Mouse (Mus musculus) thymus, postnatal 36 days (tissue): ENCODE results near the gene Kctd4.
"Not testable (repeated sequence)": the region's sequence is repeated elsewhere in the genome, so short reads cannot be mapped to it uniquely, and the experiment has no call there.

Experiments
- DNase-seq, 2 experiments: peaks; one replicate each; pipeline ENCODE4 v3.0.0; 2022; ENCODE audit warnings: mixed read lengths in 2 of 2

Gene Kctd4

GRCm38 (mm10) chr14:75954766-75955165, at the start of gene Kctd4:
TSS of gene Kctd4 (plus strand) at chr14:75955009.
- DNase-seq: no peak

GRCm38 (mm10) chr14:75906931-75907330, 47.9 kb upstream of the Kctd4 start:
- no peak for DNase-seq

GRCm38 (mm10) chr14:75911968-75912367, 42.8 kb upstream of the Kctd4 start:
- no peak for DNase-seq

- DNase-seq: no peak
Observed at GRCm38 (mm10) chr14:75912665-75913064, 42.1 kb upstream of the Kctd4 start.

GRCm38 (mm10) chr14:75923314-75924052, 31.3 kb upstream of the Kctd4 start:
- DNase-seq: no peak

- DNase-seq: not testable (repeated sequence)
Observed at GRCm38 (mm10) chr14:75929713-75930112, 25.1 kb upstream of the Kctd4 start.

- DNase-seq: peak; percentile 31 to 60
Observed at GRCm38 (mm10) chr14:75931266-75931665, 23.5 kb upstream of the Kctd4 start.

GRCm38 (mm10) chr14:75934359-75934758, 20.4 kb upstream of the Kctd4 start:
- peak; percentile 19 to 31 for DNase-seq

- no peak for DNase-seq
Observed at GRCm38 (mm10) chr14:75937714-75938113, 17.1 kb upstream of the Kctd4 start.

- DNase-seq: no peak
Observed at GRCm38 (mm10) chr14:75941500-75941899, 13.3 kb upstream of the Kctd4 start.

GRCm38 (mm10) chr14:75942365-75942764, 12.4 kb upstream of the Kctd4 start:
- DNase-seq: no peak

GRCm38 (mm10) chr14:75947674-75948073, 7.1 kb upstream of the Kctd4 start:
- no peak for DNase-seq

GRCm38 (mm10) chr14:75953011-75953410, 1.8 kb upstream of the Kctd4 start:
- DNase-seq: no peak

- DNase-seq: no peak
Observed at GRCm38 (mm10) chr14:75962250-75962649, 7.4 kb downstream of the Kctd4 start.

- no peak for DNase-seq
Observed at GRCm38 (mm10) chr14:75963215-75963614, 8.4 kb downstream of the Kctd4 start.

- DNase-seq: no peak
Observed at GRCm38 (mm10) chr14:75964000-75964399, 9.2 kb downstream of the Kctd4 start.

- no peak for DNase-seq
Observed at GRCm38 (mm10) chr14:75964433-75964832, 9.6 kb downstream of the Kctd4 start.

- no peak for DNase-seq
Observed at GRCm38 (mm10) chr14:75967291-75967690, 12.5 kb downstream of the Kctd4 start.

GRCm38 (mm10) chr14:75976107-75976506, 21.3 kb downstream of the Kctd4 start:
- DNase-seq: no peak

- DNase-seq: no peak
Observed at GRCm38 (mm10) chr14:75981231-75981630, 26.4 kb downstream of the Kctd4 start.

- no peak for DNase-seq
Observed at GRCm38 (mm10) chr14:75983891-75984290, 29.1 kb downstream of the Kctd4 start.

- DNase-seq: no peak
Observed at GRCm38 (mm10) chr14:75985112-75985511, 30.3 kb downstream of the Kctd4 start.

GRCm38 (mm10) chr14:75986878-75987483, 32.2 kb downstream of the Kctd4 start:
- peak in 1 of 2 experiments; percentile 7 for DNase-seq

GRCm38 (mm10) chr14:75989168-75989567, 34.4 kb downstream of the Kctd4 start:
- DNase-seq: no peak

GRCm38 (mm10) chr14:75990936-75991335, 36.1 kb downstream of the Kctd4 start:
- DNase-seq: no peak
